Mouse (Mus musculus) liver, adult 2 months (tissue): ENCODE results near the gene Med24.

Experiments used
- CTCF ChIP-seq: fragments of 200-500 bp; IDR thresholded peaks from 2 replicates; pipeline ENCODE4 v1.5.1; 2011; ENCODE audit warnings: low read depth, low read length, control low read depth
- POLR2A ChIP-seq: fragments of 200-500 bp; IDR thresholded peaks from 2 replicates; pipeline ENCODE4 v1.6.1; 2011; ENCODE audit warnings: low read length, control low read depth; ENCODE audit not compliant: insufficient read depth; ENCODE audit errors: extremely low read depth

- no peak for TF ChIP-seq POLR2A
- TF ChIP-seq CTCF = peak; percentile 42
These were observed 68.7 kb downstream of the Med24 start for GRCm38 (mm10) chr11:98660517-98660916.
